Mouse (Mus musculus): ENCODE data around the gene Arhgap22. TPM values are rescaled to one million over a fixed set of nuclear protein-coding genes. Genes with fewer than 3 reads are reported as not detected.
A peak's percentile ranks its signal among the peaks of the same experiment; 100 is the strongest.

The Arhgap22 gene
- total and polyA plus RNA-seq, 3 experiments = 0.11 TPM; not detected in 2

DNA sequence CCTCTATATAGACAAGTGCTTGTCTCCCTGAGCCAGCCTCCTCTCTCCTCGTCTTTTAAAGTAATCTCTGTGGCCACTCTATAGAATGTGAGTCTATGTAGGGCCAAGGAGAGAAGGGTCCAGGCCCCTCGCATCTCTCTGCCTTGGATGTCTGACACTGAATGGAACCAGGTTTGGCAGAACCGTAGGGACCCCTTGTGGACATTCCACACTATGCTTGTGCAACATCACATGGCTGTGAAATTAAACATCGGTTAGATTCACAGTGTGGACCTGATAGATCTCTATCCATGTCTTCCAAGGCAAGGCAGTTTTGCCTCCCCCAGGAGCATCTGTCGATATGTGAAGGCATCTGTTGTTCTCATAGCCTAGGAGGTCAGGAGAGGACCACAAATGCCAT, 124.9 kb downstream of the Arhgap22 start:
- Histone ChIP-seq H3K4me1 (ENCODE audit: control insufficient read depth in 1 of 2, insufficient read depth in 2 of 2, low read length in 2 of 2) (no peaks in the 10 kb centered on the region), H3K27ac (ENCODE audit: control insufficient read depth, low read depth, low read length) (no peak overlapping the region), H3K79me2 (ENCODE audit: control insufficient read depth, insufficient read depth, low read length, poor library complexity) (no peaks in the 10 kb centered on the region), H3K36me3 (ENCODE audit: control insufficient read depth in 1 of 2, insufficient read depth in 2 of 2, low read length in 2 of 2) (no peaks in the 10 kb centered on the region), H3K9ac (ENCODE audit: control insufficient read depth, low read depth, low read length, poor library complexity, severe bottlenecking) (no peak overlapping the region), H3K4me3 (ENCODE audit: control insufficient read depth in 1 of 2, insufficient read depth in 1 of 2, low read depth in 2 of 2, low read length in 2 of 2) (no peak overlapping the region), H3K27me3 (ENCODE audit: control insufficient read depth in 1 of 2, insufficient read depth in 2 of 2, low read length in 2 of 2) (peaks cover 0 to 8% of the 10 kb centered on the region in 2 experiments; a peak in 3 of 4 replicates), H3K9me3 (replicated peaks; ENCODE audit: insufficient read depth, low read length) (no peaks in the 10 kb centered on the region)
- no peak for DNase-seq (ENCODE audit: low read depth, low spot score)
- TF ChIP-seq CTCF (IDR thresholded peaks at IDR 0.05 in 2 of 3, conservative IDR thresholded peaks at IDR 0.05 in 1 of 3; ENCODE audit: control insufficient read depth in 1 of 3, insufficient read depth in 1 of 3, low read depth in 2 of 3, low read length in 3 of 3, poor library complexity in 1 of 3, severe bottlenecking in 1 of 3) = peak in 2 of 3 experiments; percentile 5 to 7; a peak in 1 of 6 replicates
- no peak for TF ChIP-seq MEF2A (IDR thresholded peaks at IDR 0.05; ENCODE audit: extremely low read depth, insufficient replicate concordance, low read depth, low read length, poor library complexity, severe bottlenecking)
- TF ChIP-seq KAT2A (conservative IDR thresholded peaks at IDR 0.05; ENCODE audit: low read depth, low read length) = no peak
- TF ChIP-seq MAFK (IDR thresholded peaks at IDR 0.05; ENCODE audit: borderline replicate concordance, low read depth, low read length) = no peak

DNA sequence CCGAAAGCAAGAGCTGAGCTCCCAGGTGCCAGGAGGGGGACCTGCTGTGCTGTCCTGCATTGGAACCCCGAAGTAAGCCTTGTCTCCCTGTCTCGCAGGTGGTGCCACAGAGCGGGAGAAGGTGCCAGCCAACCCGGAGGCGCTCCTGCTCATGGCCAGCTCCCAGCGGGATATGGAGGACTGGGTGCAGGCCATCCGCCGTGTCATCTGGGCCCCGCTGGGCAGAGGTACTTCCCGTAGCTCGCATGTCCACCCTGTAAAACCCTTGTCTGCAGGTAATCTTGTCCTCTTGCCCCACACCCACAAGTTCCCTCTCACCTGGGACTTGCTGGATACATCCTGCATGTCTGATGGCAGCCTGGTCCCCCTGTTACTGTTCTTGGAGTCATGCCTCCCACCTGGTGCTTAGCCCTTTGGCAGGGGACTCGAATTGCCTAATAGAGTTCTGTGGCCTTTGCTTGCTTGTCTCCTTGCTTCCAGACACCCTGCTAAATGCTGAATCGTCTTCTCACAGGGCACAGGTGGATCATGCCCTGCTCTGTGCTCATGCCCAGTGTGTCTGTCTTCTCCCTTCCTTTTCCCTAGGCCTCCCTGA, 129.4 kb downstream of the Arhgap22 start:
- peaks cover 0 to 8% of the 10 kb centered on the region in 2 experiments; a peak in 3 of 4 replicates for H3K27me3 ChIP-seq (ENCODE audit: control insufficient read depth in 1 of 2, insufficient read depth in 2 of 2, low read length in 2 of 2)

DNA sequence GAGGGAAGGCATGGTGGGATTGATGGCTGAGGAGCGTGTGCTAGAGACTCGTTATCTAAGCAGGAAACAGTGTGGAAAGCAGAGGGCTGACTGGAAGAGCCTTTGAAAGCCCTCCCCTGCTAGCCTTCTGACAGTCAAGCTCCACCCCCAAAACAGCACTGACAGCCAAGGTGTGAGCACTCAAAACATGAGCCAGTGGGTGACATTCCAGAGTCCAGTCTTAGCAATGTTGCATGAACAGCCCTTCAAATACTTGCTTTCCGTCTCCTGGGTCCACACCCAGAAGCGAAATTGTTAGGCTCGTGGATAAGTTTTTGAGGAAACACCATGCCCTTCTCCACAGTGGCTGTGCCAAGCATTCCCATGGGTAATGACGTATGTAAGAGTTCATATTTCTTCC, 132.7 kb downstream of the Arhgap22 start:
- no peak for DNase-seq (ENCODE audit: low read depth, low spot score)
- no peaks in the 10 kb centered on the region for H3K36me3 ChIP-seq (ENCODE audit: control insufficient read depth in 1 of 2, insufficient read depth in 2 of 2, low read length in 2 of 2)
- no peaks in the 10 kb centered on the region for H3K79me2 ChIP-seq (ENCODE audit: control insufficient read depth, insufficient read depth, low read length, poor library complexity)
- H3K4me3 ChIP-seq (ENCODE audit: control insufficient read depth in 1 of 2, insufficient read depth in 1 of 2, low read depth in 2 of 2, low read length in 2 of 2) = no peak overlapping the region
- H3K9ac ChIP-seq (ENCODE audit: control insufficient read depth, low read depth, low read length, poor library complexity, severe bottlenecking) = no peak overlapping the region
- no peaks in the 10 kb centered on the region; a peak in 2 of 4 replicates for H3K27me3 ChIP-seq (ENCODE audit: control insufficient read depth in 1 of 2, insufficient read depth in 2 of 2, low read length in 2 of 2)
- H3K4me1 ChIP-seq (ENCODE audit: control insufficient read depth in 1 of 2, insufficient read depth in 2 of 2, low read length in 2 of 2) = peaks cover 0 to 3% of the 10 kb centered on the region in 2 experiments; a peak in 2 of 4 replicates
- no peak for TF ChIP-seq TBP (IDR thresholded peaks at IDR 0.05; ENCODE audit: low read depth, low read length)
- no peak for TF ChIP-seq TAL1 (IDR thresholded peaks at IDR 0.05; ENCODE audit: low read length)
- no peak for TF ChIP-seq GABPA (IDR thresholded peaks at IDR 0.05; ENCODE audit: low read depth, low read length)
- TF ChIP-seq MYB (IDR thresholded peaks at IDR 0.05; ENCODE audit: low read depth, low read length) = no peak
- H3K27ac ChIP-seq (ENCODE audit: control insufficient read depth, low read depth, low read length) = no peak overlapping the region
- no peaks in the 10 kb centered on the region for H3K9me3 ChIP-seq (replicated peaks; ENCODE audit: insufficient read depth, low read length)

More for the DNA sequence above, 129.4 kb downstream of the Arhgap22 start:
- Histone ChIP-seq H3K9ac (ENCODE audit: control insufficient read depth, low read depth, low read length, poor library complexity, severe bottlenecking) (no peak overlapping the region), H3K36me3 (ENCODE audit: control insufficient read depth in 1 of 2, insufficient read depth in 2 of 2, low read length in 2 of 2) (no peaks in the 10 kb centered on the region), H3K4me1 (ENCODE audit: control insufficient read depth in 1 of 2, insufficient read depth in 2 of 2, low read length in 2 of 2) (peaks cover 0 to 3% of the 10 kb centered on the region in 2 experiments; a peak in 2 of 4 replicates), H3K9me3 (replicated peaks; ENCODE audit: insufficient read depth, low read length) (no peaks in the 10 kb centered on the region), H3K79me2 (ENCODE audit: control insufficient read depth, insufficient read depth, low read length, poor library complexity) (no peaks in the 10 kb centered on the region), H3K27ac (ENCODE audit: control insufficient read depth, low read depth, low read length) (no peak overlapping the region), H3K4me3 (ENCODE audit: control insufficient read depth in 1 of 2, insufficient read depth in 1 of 2, low read depth in 2 of 2, low read length in 2 of 2) (no peak overlapping the region)
- DNase-seq (ENCODE audit: low read depth, low spot score) = no peak
- TF ChIP-seq GABPA (IDR thresholded peaks at IDR 0.05; ENCODE audit: low read depth, low read length) (no peak), MYB (IDR thresholded peaks at IDR 0.05; ENCODE audit: low read depth, low read length) (no peak), USF1 (IDR thresholded peaks at IDR 0.05; ENCODE audit: low read depth, low read length) (no peak), TCF12 (IDR thresholded peaks at IDR 0.05; ENCODE audit: low read depth, low read length) (no peak), ZKSCAN1 (IDR thresholded peaks at IDR 0.05; ENCODE audit: low read depth, low read length) (no peak), ELF1 (IDR thresholded peaks at IDR 0.05; ENCODE audit: low read depth, low read length) (no peak), EP300 (IDR thresholded peaks at IDR 0.05; ENCODE audit: low read depth in 1 of 2, low read length in 2 of 2) (no peak), NRF1 (IDR thresholded peaks at IDR 0.05; ENCODE audit: insufficient read depth, low read depth, low read length, poor library complexity, severe bottlenecking) (no peak), RAD21 (IDR thresholded peaks at IDR 0.05; ENCODE audit: low read depth, low read length) (no peak), MYC (IDR thresholded peaks at IDR 0.05; ENCODE audit: low read depth, low read length) (no peak), RCOR1 (IDR thresholded peaks at IDR 0.05; ENCODE audit: low read depth, low read length) (no peak), TAL1 (IDR thresholded peaks at IDR 0.05; ENCODE audit: low read length) (no peak), NELFE (IDR thresholded peaks at IDR 0.05; ENCODE audit: low read depth, low read length) (no peak), POLR2AphosphoS2 (IDR thresholded peaks at IDR 0.05; ENCODE audit: low read length) (no peak), POLR2A (IDR thresholded peaks at IDR 0.05; ENCODE audit: control insufficient read depth in 1 of 2, insufficient read depth in 1 of 2, low read depth in 1 of 2, low read length in 2 of 2, poor library complexity in 1 of 2) (no peak), MAX (IDR thresholded peaks at IDR 0.05; ENCODE audit: low read length) (no peak), MAZ (IDR thresholded peaks at IDR 0.05; ENCODE audit: low read depth, low read length) (no peak), MAFK (IDR thresholded peaks at IDR 0.05; ENCODE audit: borderline replicate concordance, low read depth, low read length) (no peak), KAT2A (conservative IDR thresholded peaks at IDR 0.05; ENCODE audit: low read depth, low read length) (no peak)

Data from MEL (cell line).